Mouse (Mus musculus): ENCODE results near the gene Kdm5b.

- no peak for TF ChIP-seq CTCF (IDR thresholded peaks at IDR 0.05; ENCODE audit: low read depth)
- no peak for TF ChIP-seq EP300 (optimal IDR thresholded peaks at IDR 0.05)
Measured at GRCm38 (mm10) chr1:134636245-134636644, 76.3 kb downstream of the Kdm5b start.
